Mouse (Mus musculus) NIH3T3 (cell line): Measurements from ENCODE around the gene Mrpl20.

Experiments
- DNase-seq: peaks from one replicate; pipeline ENCODE4 v3.0.0-alpha.2; 2012; ENCODE audit warnings: low read depth

Gene Mrpl20

GRCm38 (mm10) chr4:155854991-155855390, 52.3 kb downstream of the Mrpl20 start:
- no peak for DNase-seq

GRCm38 (mm10) chr4:155856071-155856470, 53.4 kb downstream of the Mrpl20 start:
- no peak for DNase-seq

- no peak for DNase-seq
Observed at GRCm38 (mm10) chr4:155856881-155857280, 54.2 kb downstream of the Mrpl20 start.

GRCm38 (mm10) chr4:155859318-155859717, 56.6 kb downstream of the Mrpl20 start:
- no peak for DNase-seq
